Mouse (Mus musculus) heart, embryonic 13.5 days (tissue): Measurements from ENCODE around the gene March1. TPM values are rescaled to one million over a fixed set of nuclear protein-coding genes. Genes with fewer than 3 reads are reported as not detected.
"Not testable (repeated sequence)": the region's sequence is repeated elsewhere in the genome, so short reads cannot be mapped to it uniquely, and the experiment has no call there.

Experiments
- ATAC-seq: fragments of 200-750 bp; cut with Nextera tagmentation; 2 replicates; pipeline ENCODE4 v1.8.0; 2017; ENCODE audit warnings: moderate TSS enrichment; ENCODE audit not compliant: insufficient number of reproducible peaks, low FRiP score, low TSS enrichment; ENCODE audit errors: extremely low read depth
- H3K27ac ChIP-seq: fragments of 300-500 bp; sonication (generic); replicated peaks from 2 replicates; pipeline ENCODE4 v1.5.1; 2015; ENCODE audit warnings: moderate library complexity, mild to moderate bottlenecking, inconsistent platforms
- H3K27me3 ChIP-seq: fragments of 300-500 bp; sonication (generic); replicated peaks from 2 replicates; pipeline ENCODE4 v1.6.1; 2015; ENCODE audit warnings: mild to moderate bottlenecking, inconsistent platforms
- H3K36me3 ChIP-seq: fragments of 300-500 bp; sonication (generic); 2 replicates; pipeline ENCODE4 v1.6.1; 2015; ENCODE audit warnings: mild to moderate bottlenecking, inconsistent platforms
- H3K4me1 ChIP-seq: fragments of 300-500 bp; sonication (generic); 2 replicates; pipeline ENCODE4 v1.6.1; 2015; ENCODE audit warnings: inconsistent platforms
- H3K4me2 ChIP-seq: fragments of 300-500 bp; sonication (generic); 2 replicates; pipeline ENCODE4 v1.6.1; 2015; ENCODE audit warnings: inconsistent platforms, mild to moderate bottlenecking, moderate library complexity
- H3K4me3 ChIP-seq: fragments of 300-500 bp; sonication (generic); 2 replicates; pipeline ENCODE4 v1.5.1; 2015; ENCODE audit warnings: moderate library complexity, mild to moderate bottlenecking, inconsistent platforms
- H3K9ac ChIP-seq: fragments of 300-500 bp; sonication (generic); 2 replicates; pipeline ENCODE4 v1.6.1; 2015; ENCODE audit warnings: inconsistent platforms, mild to moderate bottlenecking, moderate library complexity
- H3K9me3 ChIP-seq: fragments of 300-500 bp; sonication (generic); 2 replicates; pipeline ENCODE4 v1.6.1; 2016; ENCODE audit warnings: inconsistent platforms
- WGBS: fragments of 180-500 bp; shearing (Covaris S2); methylation state at CpG from one replicate; pipeline ENCODE4 v1.1.7; 2015; ENCODE audit warnings: mixed read lengths; 5-methylcytosine and 5-hydroxymethylcytosine counted together
- polyA plus RNA-seq: library from polyadenylated mRNA; unstranded; fragments of >200 nt; fragmentation: Nextera tagmentation; extraction: Ambion mirVana; gene quantifications from 2 replicates; pipeline ENCODE4 v1.2.1, GENCODE M21; 2015

March1 gene
- polyA plus RNA-seq, 1 experiment from 2014 or later, result 0.60 TPM

GRCm38 (mm10) chr8:66392900-66393299, 775.2 kb downstream of the March1 start:
- no peaks in the 10 kb centered on the region for H3K27me3 ChIP-seq
- no peak overlapping the region for H3K4me2 ChIP-seq
- no peak overlapping the region for H3K4me3 ChIP-seq
- ATAC-seq, result no peak
- H3K4me1 ChIP-seq, result no peaks in the 10 kb centered on the region
- H3K36me3 ChIP-seq, result no peaks in the 10 kb centered on the region
- no peak overlapping the region for H3K9ac ChIP-seq
- no peak overlapping the region for H3K27ac ChIP-seq
- no peaks in the 10 kb centered on the region for H3K9me3 ChIP-seq

- Histone ChIP-seq H3K27ac (no peak overlapping the region), H3K4me1 (no peaks in the 10 kb centered on the region), H3K4me2 (no peak overlapping the region), H3K9ac (no peak overlapping the region), H3K27me3 (no peaks in the 10 kb centered on the region), H3K9me3 (no peaks in the 10 kb centered on the region), H3K4me3 (no peak overlapping the region), H3K36me3 (no peaks in the 10 kb centered on the region)
- 60% methylated on average over 3 of the region's 3 CpGs for WGBS
- no peak for ATAC-seq
Observed at GRCm38 (mm10) chr8:66394148-66394547, 776.4 kb downstream of the March1 start.

- no peak for ATAC-seq
- H3K27ac ChIP-seq, result no peak overlapping the region
- no peak overlapping the region for H3K9ac ChIP-seq
- H3K4me2 ChIP-seq, result no peak overlapping the region
- H3K36me3 ChIP-seq, result no peaks in the 10 kb centered on the region
- H3K4me3 ChIP-seq, result no peak overlapping the region
- no peaks in the 10 kb centered on the region for H3K27me3 ChIP-seq
- no peaks in the 10 kb centered on the region for H3K4me1 ChIP-seq
- H3K9me3 ChIP-seq, result no peaks in the 10 kb centered on the region
Observed at GRCm38 (mm10) chr8:66397811-66398210, 780.1 kb downstream of the March1 start.

- 94% methylated on average over 1 of the region's 1 CpGs for WGBS
- H3K9me3 ChIP-seq, result no peaks in the 10 kb centered on the region
- H3K36me3 ChIP-seq, result no peaks in the 10 kb centered on the region
- H3K27ac ChIP-seq, result no peak overlapping the region
- H3K4me3 ChIP-seq, result no peak overlapping the region
- no peak for ATAC-seq
- H3K4me2 ChIP-seq, result no peak overlapping the region
- no peaks in the 10 kb centered on the region for H3K27me3 ChIP-seq
- no peaks in the 10 kb centered on the region for H3K4me1 ChIP-seq
- no peak overlapping the region for H3K9ac ChIP-seq
Observed at GRCm38 (mm10) chr8:66400050-66400449, 782.4 kb downstream of the March1 start.

- 53% methylated on average over 2 of the region's 2 CpGs for WGBS
- no peak overlapping the region for H3K4me2 ChIP-seq
- no peaks in the 10 kb centered on the region for H3K9me3 ChIP-seq
- H3K4me3 ChIP-seq, result no peak overlapping the region
- H3K4me1 ChIP-seq, result no peaks in the 10 kb centered on the region
- H3K27ac ChIP-seq, result no peak overlapping the region
- no peaks in the 10 kb centered on the region for H3K36me3 ChIP-seq
- H3K27me3 ChIP-seq, result no peaks in the 10 kb centered on the region
- ATAC-seq, result no peak
- H3K9ac ChIP-seq, result no peak overlapping the region
Observed at GRCm38 (mm10) chr8:66404711-66405414, 787.2 kb downstream of the March1 start.

GRCm38 (mm10) chr8:66405796-66406195, 788.1 kb downstream of the March1 start:
- not testable (repeated sequence) for H3K4me1 ChIP-seq, H3K4me2 ChIP-seq, H3K9me3 ChIP-seq, H3K9ac ChIP-seq, H3K4me3 ChIP-seq, ATAC-seq, H3K27ac ChIP-seq, H3K36me3 ChIP-seq, H3K27me3 ChIP-seq
- 56% methylated on average over 4 of the region's 4 CpGs for WGBS

GRCm38 (mm10) chr8:66406596-66407361, 789.1 kb downstream of the March1 start:
- Histone ChIP-seq H3K27me3 (no peaks in the 10 kb centered on the region), H3K9ac (no peak overlapping the region), H3K4me1 (no peaks in the 10 kb centered on the region), H3K27ac (no peak overlapping the region), H3K36me3 (no peaks in the 10 kb centered on the region), H3K4me2 (no peak overlapping the region), H3K4me3 (no peak overlapping the region), H3K9me3 (no peaks in the 10 kb centered on the region)
- 61% methylated on average over 6 of the region's 6 CpGs for WGBS
- ATAC-seq, result no peak

GRCm38 (mm10) chr8:66410080-66410615, 792.4 kb downstream of the March1 start:
- H3K9me3 ChIP-seq, result no peaks in the 10 kb centered on the region
- no peaks in the 10 kb centered on the region for H3K4me1 ChIP-seq
- H3K9ac ChIP-seq, result no peak overlapping the region
- no peak overlapping the region for H3K4me2 ChIP-seq
- H3K27me3 ChIP-seq, result no peaks in the 10 kb centered on the region
- 67% methylated on average over 9 of the region's 9 CpGs for WGBS
- no peaks in the 10 kb centered on the region for H3K36me3 ChIP-seq
- no peak for ATAC-seq
- no peak overlapping the region for H3K27ac ChIP-seq
- no peak overlapping the region for H3K4me3 ChIP-seq

GRCm38 (mm10) chr8:66413101-66413500, 795.4 kb downstream of the March1 start:
- H3K4me3 ChIP-seq, result no peak overlapping the region
- no peak overlapping the region for H3K4me2 ChIP-seq
- no peak overlapping the region for H3K27ac ChIP-seq
- no peak for ATAC-seq
- H3K27me3 ChIP-seq, result no peaks in the 10 kb centered on the region
- H3K9me3 ChIP-seq, result no peaks in the 10 kb centered on the region
- no peak overlapping the region for H3K9ac ChIP-seq
- H3K4me1 ChIP-seq, result no peaks in the 10 kb centered on the region
- H3K36me3 ChIP-seq, result no peaks in the 10 kb centered on the region
- 48% methylated on average over 2 of the region's 2 CpGs for WGBS

GRCm38 (mm10) chr8:66415234-66415633, 797.5 kb downstream of the March1 start:
- no peak overlapping the region for H3K9ac ChIP-seq
- H3K27ac ChIP-seq, result no peak overlapping the region
- H3K9me3 ChIP-seq, result no peaks in the 10 kb centered on the region
- H3K4me3 ChIP-seq, result no peak overlapping the region
- H3K4me1 ChIP-seq, result no peaks in the 10 kb centered on the region
- WGBS, result 66% methylated on average over 2 of the region's 2 CpGs
- no peaks in the 10 kb centered on the region for H3K36me3 ChIP-seq
- H3K27me3 ChIP-seq, result no peaks in the 10 kb centered on the region
- H3K4me2 ChIP-seq, result no peak overlapping the region
- no peak for ATAC-seq

- not testable (repeated sequence) for H3K4me2 ChIP-seq, H3K9me3 ChIP-seq, H3K27me3 ChIP-seq, H3K4me3 ChIP-seq, H3K9ac ChIP-seq, H3K36me3 ChIP-seq, ATAC-seq, H3K27ac ChIP-seq, H3K4me1 ChIP-seq
- WGBS, result 80% methylated on average over 4 of the region's 4 CpGs
Observed at GRCm38 (mm10) chr8:66417591-66417990, 799.9 kb downstream of the March1 start.

GRCm38 (mm10) chr8:66430639-66431038, 812.9 kb downstream of the March1 start:
- Histone ChIP-seq H3K27ac (no peak overlapping the region), H3K27me3 (no peaks in the 10 kb centered on the region), H3K4me1 (0 out of 2 replicates have a peak, but pooled peaks cover 5% of the 10 kb centered on the region), H3K4me2 (no peak overlapping the region), H3K9me3 (no peaks in the 10 kb centered on the region), H3K36me3 (no peaks in the 10 kb centered on the region), H3K9ac (no peak overlapping the region), H3K4me3 (no peak overlapping the region)
- WGBS, result 38% methylated on average over 2 of the region's 2 CpGs
- ATAC-seq, result no peak
